Comparison of ENCODE assay signal across 8 mouse cellular contexts in genomic region chr9:20519949-20520348, GRCm38 (mm10). TPM values are rescaled to one million over a fixed set of nuclear protein-coding genes. Genes with fewer than 3 reads are reported as not detected.
DNase-seq lines count a peak whose midpoint lies in the region; ATAC-seq and TF ChIP-seq lines count a peak whose summit lies in the region.

No protein-coding gene starts in this region.

- in situ Hi-C loops in ES-E14 (cut with MboI; ENCODE audit: low sequenced_read_pairs in 2 of 2, unreplicated experiment in 2 of 2) = no loop called here

- peak overlapping the region; percentile 86 for H3K4me3 ChIP-seq in heart, postnatal 0 days (ENCODE audit: low read depth, low read length)
- H3K4me3 ChIP-seq in ES-E14 (ENCODE audit: insufficient read depth in 1 of 2, low read depth in 1 of 2, low read length in 2 of 2, poor library complexity in 1 of 2, severe bottlenecking in 1 of 2) = peak overlapping the region; percentile 66 to 86
- peak overlapping the region; percentile 58 for H3K4me3 ChIP-seq in forebrain, embryonic 16.5 days (replicated peaks; ENCODE audit: low read length)
- H3K4me3 ChIP-seq in midbrain, embryonic 10.5 days = peak overlapping the region; percentile 96
- no peak overlapping the region for H3K4me3 ChIP-seq in kidney, adult 2 months (ENCODE audit: insufficient read depth, low read depth, low read length)

- peaks cover 9% of the 10 kb centered on the region; the same call in 1 of the 2 replicates for H3K36me3 ChIP-seq in heart, postnatal 0 days (replicated peaks; ENCODE audit: control insufficient read depth, insufficient read depth, low read length)
- peaks cover 8% of the 10 kb centered on the region for H3K36me3 ChIP-seq in ES-E14 (ENCODE audit: control insufficient read depth, insufficient read depth, low read length, poor library complexity, severe bottlenecking)
- H3K36me3 ChIP-seq in forebrain, embryonic 16.5 days (ENCODE audit: control insufficient read depth, insufficient read depth) = peaks cover 3% of the 10 kb centered on the region; the same call in 1 of the 2 replicates
- peaks cover 47% of the 10 kb centered on the region for H3K36me3 ChIP-seq in midbrain, embryonic 10.5 days
- no peaks in the 10 kb centered on the region for H3K36me3 ChIP-seq in kidney, adult 2 months (ENCODE audit: control insufficient read depth, insufficient read depth, low read length)

- H3K27ac ChIP-seq in heart, postnatal 0 days (ENCODE audit: low read depth) = no peak overlapping the region
- H3K27ac ChIP-seq in ES-E14 (ENCODE audit: insufficient read depth, low read depth, low read length, poor library complexity, severe bottlenecking) = no peak overlapping the region
- H3K27ac ChIP-seq in forebrain, embryonic 16.5 days (ENCODE audit: low read length) = no peak overlapping the region
- peak overlapping the region; percentile 99 for H3K27ac ChIP-seq in midbrain, embryonic 10.5 days (replicated peaks)
- H3K27ac ChIP-seq in kidney, adult 2 months (ENCODE audit: insufficient read depth, low read depth, low read length) = no peak overlapping the region

- no peaks in the 10 kb centered on the region for H3K27me3 ChIP-seq in heart, postnatal 0 days (ENCODE audit: control insufficient read depth, insufficient read depth, low read length)
- no peaks in the 10 kb centered on the region for H3K27me3 ChIP-seq in forebrain, embryonic 16.5 days (replicated peaks; ENCODE audit: control insufficient read depth, insufficient read depth, low read length)
- no peaks in the 10 kb centered on the region for H3K27me3 ChIP-seq in midbrain, embryonic 10.5 days (ENCODE audit: low read depth, poor library complexity, severe bottlenecking)
- H3K27me3 ChIP-seq in kidney, adult 2 months (replicated peaks; ENCODE audit: control insufficient read depth, insufficient read depth, low read length) = no peaks in the 10 kb centered on the region

- no peak for TF ChIP-seq CTCF in heart, postnatal 0 days (IDR thresholded peaks at IDR 0.05; ENCODE audit: low read depth)
- no peak for TF ChIP-seq CTCF in kidney, adult 2 months (conservative IDR thresholded peaks at IDR 0.05; ENCODE audit: insufficient read depth, insufficient read length, low read depth, low read length)

- H3K4me2 ChIP-seq in heart, postnatal 0 days (ENCODE audit: low read depth, low read length) = peak overlapping the region; percentile 65
- H3K4me2 ChIP-seq in forebrain, embryonic 16.5 days (ENCODE audit: low read length) = peak overlapping the region; percentile 95

- WGBS in heart, postnatal 0 days = 34% methylated on average over 4 of the region's 4 CpGs
- under 1% methylated on average over 4 of the region's 4 CpGs for WGBS in forebrain, embryonic 16.5 days
- WGBS in midbrain, embryonic 10.5 days = 15% methylated on average over 4 of the region's 4 CpGs
- WGBS in kidney, adult 2 months = 45% methylated on average over 4 of the region's 4 CpGs

- ATAC-seq in heart, postnatal 0 days (ENCODE audit: insufficient read depth, low read depth) = no peak
- ATAC-seq in forebrain, embryonic 16.5 days = no peak
- no peak for ATAC-seq in activated CD4-positive, CD25-positive, alpha-beta regulatory T cell, adult 4 months

- no peak for TF ChIP-seq EP300 in heart, postnatal 0 days (IDR thresholded peaks at IDR 0.05; ENCODE audit: low read depth)

- H3K9ac ChIP-seq in heart, postnatal 0 days (replicated peaks; ENCODE audit: low read depth, low read length) = 0 out of 2 replicates have a peak overlapping the region, but pooled peaks have one; percentile 36
- H3K9ac ChIP-seq in ES-E14 (ENCODE audit: insufficient read depth, low read depth, low read length, poor library complexity, severe bottlenecking) = peak overlapping the region; percentile 59
- peak overlapping the region; percentile 49; the same call in 1 of the 2 replicates for H3K9ac ChIP-seq in forebrain, embryonic 16.5 days (replicated peaks; ENCODE audit: low read depth, low read length)

- no peak for TF ChIP-seq POLR2A in kidney, adult 2 months (IDR thresholded peaks at IDR 0.05; ENCODE audit: low read depth, low read length)

- H3K9me3 ChIP-seq in heart, postnatal 0 days (replicated peaks; ENCODE audit: control insufficient read depth, low read length) = no peaks in the 10 kb centered on the region
- no peaks in the 10 kb centered on the region for H3K9me3 ChIP-seq in ES-E14 (ENCODE audit: control insufficient read depth, insufficient read depth, low read depth, low read length)
- H3K9me3 ChIP-seq in forebrain, embryonic 16.5 days (ENCODE audit: control insufficient read depth, low read length) = no peaks in the 10 kb centered on the region
- H3K9me3 ChIP-seq in midbrain, embryonic 10.5 days (replicated peaks) = no peaks in the 10 kb centered on the region

- peaks cover 17% of the 10 kb centered on the region for H3K4me1 ChIP-seq in heart, postnatal 0 days (ENCODE audit: control insufficient read depth, insufficient read depth)
- peaks cover 2 to 6% of the 10 kb centered on the region in 2 experiments; a peak in 2 of 4 replicates for H3K4me1 ChIP-seq in ES-E14 (ENCODE audit: control insufficient read depth in 2 of 2, insufficient read depth in 2 of 2, low read length in 2 of 2, poor library complexity in 1 of 2)
- peaks cover 32% of the 10 kb centered on the region for H3K4me1 ChIP-seq in forebrain, embryonic 16.5 days (replicated peaks; ENCODE audit: control insufficient read depth, insufficient read depth, low read length)
- H3K4me1 ChIP-seq in midbrain, embryonic 10.5 days = peaks cover 27% of the 10 kb centered on the region
- H3K4me1 ChIP-seq in kidney, adult 2 months (ENCODE audit: control insufficient read depth, insufficient read depth, low read length) = peaks cover 4% of the 10 kb centered on the region; the same call in 1 of the 2 replicates

- no peak for DNase-seq in heart, postnatal 0 days (ENCODE audit: low spot score)
- DNase-seq in heart, adult 8-10 months (ENCODE audit: low spot score) = no peak
- DNase-seq in ES-E14 (ENCODE audit: low read depth, low spot score) = no peak
- DNase-seq in midbrain, embryonic 10.5 days (ENCODE audit: low spot score) = no peak
- no peak for DNase-seq in natural killer cell, adult 2 months (ENCODE audit: low spot score in 2 of 2)
- no peak for DNase-seq in kidney, adult 2 months

TF ChIP-seq in ES-E14, 5 proteins besides CTCF, POLR2A, EP300 and RAD21:
- TF ChIP-seq MAFK (IDR thresholded peaks at IDR 0.05; ENCODE audit: insufficient read depth, low read depth, low read length) (no peak), ZC3H11A (IDR thresholded peaks at IDR 0.05; ENCODE audit: borderline replicate concordance, low read depth, low read length) (no peak), HCFC1 (IDR thresholded peaks at IDR 0.05; ENCODE audit: borderline replicate concordance, insufficient read depth, low read length) (no peak), ZNF384 (IDR thresholded peaks at IDR 0.05; ENCODE audit: low read depth, low read length) (no peak), CHD2 (IDR thresholded peaks at IDR 0.05; ENCODE audit: low read depth, low read length) (no peak)

RNA-seq across cellular contexts. Expression of gene Zfp266, which starts 1.3 kb away (rescaled TPM):
- 26.8 and 50.1 TPM in 2 replicates for total RNA-seq in heart, postnatal 0 days (2014; rRNA removed; ENCODE audit: low replicate concordance)
- polyA plus RNA-seq in heart, postnatal 0 days (2015; fragmentation: Nextera tagmentation; extraction: Ambion mirVana) = 25.4 and 28.7 TPM in 2 replicates
- total RNA-seq in heart, adult 8-10 months (2022) = 10 to 100 TPM; 20.3 to 28.4 (median 21.8) TPM
- 48.0 and 53.0 TPM in 2 replicates for total RNA-seq in ES-E14 (2012; rRNA removed)
- polyA plus RNA-seq in forebrain, embryonic 16.5 days (2015; fragmentation: Nextera tagmentation; extraction: Ambion mirVana) = 173 and 186 TPM in 2 replicates
- polyA plus RNA-seq in midbrain, embryonic 10.5 days (2016; fragmentation: Nextera tagmentation; extraction: Ambion mirVana) = 117 and 139 TPM in 2 replicates
- 10 to 100 TPM; 44.4 to 47.6 TPM for polyA plus RNA-seq in activated CD4-positive, CD25-positive, alpha-beta regulatory T cell, adult 4 months (2017; shearing (Covaris generic))
- polyA plus RNA-seq in kidney, adult 2 months (2012; rRNA removed) = 4.7 and 6.6 TPM in 2 replicates

RNA-seq across cellular contexts. Expression of gene Zfp426, which starts 27.4 kb away (rescaled TPM):
- 10.4 and 13.7 TPM in 2 replicates for total RNA-seq in heart, postnatal 0 days (2014; rRNA removed; ENCODE audit: low replicate concordance)
- polyA plus RNA-seq in heart, postnatal 0 days (2015; fragmentation: Nextera tagmentation; extraction: Ambion mirVana) = 7.9 and 9.0 TPM in 2 replicates
- 10 to 100 TPM in 2 of 4 experiments, 1 to 10 TPM in 2; 9.3 to 11.2 (median 9.9) TPM for total RNA-seq in heart, adult 8-10 months (2022)
- 9.1 and 10.9 TPM in 2 replicates for total RNA-seq in ES-E14 (2012; rRNA removed)
- 35.7 and 36.7 TPM in 2 replicates for polyA plus RNA-seq in forebrain, embryonic 16.5 days (2015; fragmentation: Nextera tagmentation; extraction: Ambion mirVana)
- polyA plus RNA-seq in midbrain, embryonic 10.5 days (2016; fragmentation: Nextera tagmentation; extraction: Ambion mirVana) = 27.3 and 31.3 TPM in 2 replicates
- 10 to 100 TPM; 26.5 to 28.3 TPM for polyA plus RNA-seq in activated CD4-positive, CD25-positive, alpha-beta regulatory T cell, adult 4 months (2017; shearing (Covaris generic))
- polyA plus RNA-seq in kidney, adult 2 months (2012; rRNA removed) = 4.6 and 5.6 TPM in 2 replicates

RNA-seq across cellular contexts. Expression of gene Zfp26, which starts 60.0 kb away (rescaled TPM):
- total RNA-seq in heart, postnatal 0 days (2014; rRNA removed; ENCODE audit: low replicate concordance) = 10.0 and 13.4 TPM in 2 replicates
- 3.8 and 5.7 TPM in 2 replicates for polyA plus RNA-seq in heart, postnatal 0 days (2015; fragmentation: Nextera tagmentation; extraction: Ambion mirVana)
- total RNA-seq in heart, adult 8-10 months (2022) = 1 to 10 TPM; 5.8 to 8.3 (median 6.4) TPM
- total RNA-seq in ES-E14 (2012; rRNA removed) = 18.3 and 19.9 TPM in 2 replicates
- 21.8 and 26.9 TPM in 2 replicates for polyA plus RNA-seq in forebrain, embryonic 16.5 days (2015; fragmentation: Nextera tagmentation; extraction: Ambion mirVana)
- 20.5 and 23.3 TPM in 2 replicates for polyA plus RNA-seq in midbrain, embryonic 10.5 days (2016; fragmentation: Nextera tagmentation; extraction: Ambion mirVana)
- 10 to 100 TPM; 16.1 to 25.9 TPM for polyA plus RNA-seq in activated CD4-positive, CD25-positive, alpha-beta regulatory T cell, adult 4 months (2017; shearing (Covaris generic))
- polyA plus RNA-seq in kidney, adult 2 months (2012; rRNA removed) = 1.5 and 2.2 TPM in 2 replicates
